Mouse (Mus musculus): ENCODE results near the gene Asb5. TPM values are rescaled to one million over a fixed set of nuclear protein-coding genes. Genes with fewer than 3 reads are reported as not detected.

The Asb5 gene
- polyA plus RNA-seq, 1 experiment from 2014 or later, result 2.8 TPM

DNA sequence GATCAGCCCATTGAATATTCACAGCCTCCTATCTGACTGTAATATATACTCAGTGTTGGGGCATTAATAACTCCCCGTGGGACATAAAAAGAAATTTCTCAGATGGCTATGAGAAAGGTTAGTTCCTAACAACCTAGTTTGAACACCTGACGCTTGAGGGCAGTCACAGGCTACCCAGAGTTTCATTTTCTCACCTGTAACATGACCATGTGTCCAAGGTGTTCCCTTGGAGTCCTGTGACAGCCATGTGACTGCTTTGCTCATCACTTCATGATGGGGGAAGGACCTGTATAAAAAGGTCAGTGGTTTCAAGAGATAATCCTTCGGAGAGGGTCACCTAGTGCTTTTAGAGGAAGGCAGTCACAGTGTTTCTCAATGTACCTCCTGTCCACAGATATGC lies 52.1 kb downstream of the Asb5 start:
- no peaks in the 10 kb centered on the region for H3K4me1 ChIP-seq (replicated peaks; ENCODE audit: control insufficient read depth, insufficient read depth, low read length)
- H3K9me3 ChIP-seq (ENCODE audit: control insufficient read depth), result no peaks in the 10 kb centered on the region
- no peak overlapping the region for H3K27ac ChIP-seq (ENCODE audit: low read depth, low read length)
- no peaks in the 10 kb centered on the region for H3K27me3 ChIP-seq (replicated peaks; ENCODE audit: control insufficient read depth, insufficient read depth, low read length)
- no peak for TF ChIP-seq CTCF (IDR thresholded peaks at IDR 0.05; ENCODE audit: low read depth)
- H3K9ac ChIP-seq (ENCODE audit: low read depth, low read length), result no peak overlapping the region
- ATAC-seq, result no peak
- H3K36me3 ChIP-seq (ENCODE audit: control insufficient read depth, insufficient read depth), result no peaks in the 10 kb centered on the region
- 84% methylated on average over 3 of the region's 3 CpGs for WGBS
- no peak overlapping the region for H3K4me2 ChIP-seq (replicated peaks; ENCODE audit: low read depth)
- H3K4me3 ChIP-seq (ENCODE audit: low read depth, low read length), result no peak overlapping the region

DNA sequence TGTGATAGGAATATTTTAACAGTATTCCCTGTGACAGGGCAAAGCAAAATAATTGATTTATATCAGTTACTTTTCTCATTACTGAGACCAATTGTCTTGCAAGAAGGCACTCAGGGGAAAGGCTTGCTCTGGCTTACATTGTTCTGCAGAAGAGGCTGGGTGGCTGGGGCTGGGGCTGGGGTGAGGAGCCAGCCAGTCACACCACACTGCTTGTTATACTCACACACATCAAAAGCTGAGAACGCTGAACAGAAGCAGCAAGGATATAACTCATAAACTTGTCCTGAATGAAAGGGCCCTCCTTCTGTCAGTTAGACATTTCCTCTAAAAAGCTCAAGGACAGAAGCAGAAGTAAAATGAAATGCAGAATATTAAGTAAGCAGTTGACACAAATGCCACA lies 53.5 kb downstream of the Asb5 start:
- no peaks in the 10 kb centered on the region for H3K36me3 ChIP-seq (ENCODE audit: control insufficient read depth, insufficient read depth)
- no peak overlapping the region for H3K4me2 ChIP-seq (replicated peaks; ENCODE audit: low read depth)
- 47% methylated on average over 1 of the region's 1 CpGs for WGBS
- no peak overlapping the region for H3K9ac ChIP-seq (ENCODE audit: low read depth, low read length)
- no peaks in the 10 kb centered on the region for H3K9me3 ChIP-seq (ENCODE audit: control insufficient read depth)
- H3K4me1 ChIP-seq (replicated peaks; ENCODE audit: control insufficient read depth, insufficient read depth, low read length), result no peaks in the 10 kb centered on the region
- TF ChIP-seq CTCF (IDR thresholded peaks at IDR 0.05; ENCODE audit: low read depth), result no peak
- H3K4me3 ChIP-seq (ENCODE audit: low read depth, low read length), result no peak overlapping the region
- H3K27me3 ChIP-seq (replicated peaks; ENCODE audit: control insufficient read depth, insufficient read depth, low read length), result no peaks in the 10 kb centered on the region
- ATAC-seq, result no peak
- no peak overlapping the region for H3K27ac ChIP-seq (ENCODE audit: low read depth, low read length)

DNA sequence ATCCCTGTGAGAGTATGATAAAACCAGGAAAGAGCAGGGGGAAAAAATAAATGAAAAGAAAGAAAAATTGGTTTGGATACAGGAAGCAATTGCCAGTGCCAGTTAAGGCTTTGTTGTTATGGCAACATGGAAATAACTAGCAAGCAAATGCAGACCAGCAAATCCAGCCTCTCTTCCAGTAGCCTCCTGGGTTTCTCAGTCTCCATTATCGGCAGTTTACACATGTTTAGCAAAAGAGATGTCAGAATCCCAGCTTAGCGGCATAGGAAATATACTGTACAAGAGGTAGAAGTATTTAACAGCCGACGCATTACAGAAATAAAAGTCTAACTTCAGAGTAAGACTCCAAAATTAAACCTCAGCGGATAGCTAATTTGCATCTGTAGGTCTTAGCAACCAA lies 65.3 kb downstream of the Asb5 start:
- Histone ChIP-seq H3K9ac (ENCODE audit: low read depth, low read length) (no peak overlapping the region), H3K9me3 (ENCODE audit: control insufficient read depth) (no peaks in the 10 kb centered on the region), H3K27ac (ENCODE audit: low read depth, low read length) (no peak overlapping the region), H3K4me2 (replicated peaks; ENCODE audit: low read depth) (no peak overlapping the region), H3K4me1 (replicated peaks; ENCODE audit: control insufficient read depth, insufficient read depth, low read length) (no peaks in the 10 kb centered on the region), H3K36me3 (ENCODE audit: control insufficient read depth, insufficient read depth) (no peaks in the 10 kb centered on the region), H3K27me3 (replicated peaks; ENCODE audit: control insufficient read depth, insufficient read depth, low read length) (no peaks in the 10 kb centered on the region), H3K4me3 (ENCODE audit: low read depth, low read length) (no peak overlapping the region)
- no peak for TF ChIP-seq CTCF (IDR thresholded peaks at IDR 0.05; ENCODE audit: low read depth)
- ATAC-seq, result no peak
- 85% methylated on average over 5 of the region's 5 CpGs for WGBS

DNA sequence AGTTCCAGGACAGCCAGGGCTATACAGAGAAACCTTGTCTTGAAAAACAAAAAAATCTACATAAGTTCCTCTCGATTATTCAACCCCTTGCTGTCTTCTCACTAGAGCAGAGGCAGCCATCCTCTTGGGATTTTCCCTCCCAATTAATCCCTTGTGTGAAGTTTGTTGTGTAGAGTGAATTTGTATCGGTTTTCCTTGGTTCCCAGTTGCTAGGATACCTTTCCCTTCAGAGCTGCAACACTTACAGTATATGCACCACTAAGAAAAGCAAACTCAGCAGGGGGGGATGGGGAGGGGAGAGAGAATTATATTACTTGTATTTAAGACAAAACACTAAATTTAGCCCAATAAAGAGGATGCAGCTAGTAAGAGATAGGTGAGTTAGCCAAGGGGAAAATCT lies 66.7 kb downstream of the Asb5 start:
- no peak for ATAC-seq
- H3K9me3 ChIP-seq (ENCODE audit: control insufficient read depth), result no peaks in the 10 kb centered on the region
- H3K4me3 ChIP-seq (ENCODE audit: low read depth, low read length), result no peak overlapping the region
- no peak overlapping the region for H3K4me2 ChIP-seq (replicated peaks; ENCODE audit: low read depth)
- WGBS, result 63% methylated on average over 2 of the region's 2 CpGs
- no peaks in the 10 kb centered on the region for H3K27me3 ChIP-seq (replicated peaks; ENCODE audit: control insufficient read depth, insufficient read depth, low read length)
- H3K36me3 ChIP-seq (ENCODE audit: control insufficient read depth, insufficient read depth), result no peaks in the 10 kb centered on the region
- no peak overlapping the region for H3K9ac ChIP-seq (ENCODE audit: low read depth, low read length)
- H3K4me1 ChIP-seq (replicated peaks; ENCODE audit: control insufficient read depth, insufficient read depth, low read length), result peaks cover 2% of the 10 kb centered on the region; the same call in 1 of the 2 replicates
- no peak for TF ChIP-seq CTCF (IDR thresholded peaks at IDR 0.05; ENCODE audit: low read depth)
- H3K27ac ChIP-seq (ENCODE audit: low read depth, low read length), result no peak overlapping the region

DNA sequence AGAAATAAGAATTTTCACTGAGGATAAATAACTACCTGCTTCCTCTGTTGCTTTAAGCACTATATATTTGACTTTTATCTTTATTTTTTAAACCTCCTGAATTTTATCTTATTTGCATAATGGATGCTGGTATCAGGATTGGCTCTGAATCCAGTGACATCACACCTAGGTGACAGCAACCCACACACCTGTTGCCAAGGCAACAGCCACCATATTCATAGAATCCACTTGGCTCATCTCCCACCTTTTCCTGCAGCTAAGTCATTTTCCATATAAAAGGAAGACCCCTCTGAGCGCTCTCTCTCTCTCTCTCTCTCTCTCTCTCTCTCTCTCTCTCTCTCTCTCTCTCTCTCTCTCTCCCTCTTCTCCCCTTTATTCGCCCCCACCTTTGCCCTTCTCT lies 67.6 kb downstream of the Asb5 start:
- H3K27me3 ChIP-seq (replicated peaks; ENCODE audit: control insufficient read depth, insufficient read depth, low read length), result no peaks in the 10 kb centered on the region
- no peak overlapping the region for H3K9ac ChIP-seq (ENCODE audit: low read depth, low read length)
- no peak overlapping the region for H3K27ac ChIP-seq (ENCODE audit: low read depth, low read length)
- no peak overlapping the region for H3K4me2 ChIP-seq (replicated peaks; ENCODE audit: low read depth)
- ATAC-seq, result no peak
- no peaks in the 10 kb centered on the region for H3K9me3 ChIP-seq (ENCODE audit: control insufficient read depth)
- WGBS, result 83% methylated on average over 2 of the region's 2 CpGs
- H3K4me1 ChIP-seq (replicated peaks; ENCODE audit: control insufficient read depth, insufficient read depth, low read length), result peaks cover 2% of the 10 kb centered on the region; the same call in 1 of the 2 replicates
- H3K36me3 ChIP-seq (ENCODE audit: control insufficient read depth, insufficient read depth), result no peaks in the 10 kb centered on the region
- TF ChIP-seq CTCF (IDR thresholded peaks at IDR 0.05; ENCODE audit: low read depth), result no peak
- H3K4me3 ChIP-seq (ENCODE audit: low read depth, low read length), result no peak overlapping the region

DNA sequence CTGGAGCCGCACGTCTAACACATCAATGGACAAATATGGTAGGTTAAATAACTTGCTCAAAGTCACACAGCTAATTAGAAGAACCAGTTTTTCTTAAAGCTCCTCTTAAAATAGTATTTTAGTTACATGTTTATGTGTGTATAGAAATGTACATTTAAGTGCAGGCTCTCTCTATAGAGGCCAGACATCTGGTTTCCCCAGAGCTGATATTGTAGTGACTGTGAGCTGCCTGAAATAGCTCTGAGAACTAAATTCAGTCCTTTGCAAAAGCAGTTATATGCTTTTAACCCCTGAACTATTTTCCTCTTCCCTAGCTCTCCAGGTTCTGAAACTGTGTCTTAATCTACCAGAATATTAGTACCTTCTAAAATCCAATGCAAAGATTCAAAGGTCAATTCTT lies 68.0 kb downstream of the Asb5 start:
- Histone ChIP-seq H3K4me2 (replicated peaks; ENCODE audit: low read depth) (no peak overlapping the region), H3K27ac (ENCODE audit: low read depth, low read length) (no peak overlapping the region), H3K27me3 (replicated peaks; ENCODE audit: control insufficient read depth, insufficient read depth, low read length) (no peaks in the 10 kb centered on the region), H3K36me3 (ENCODE audit: control insufficient read depth, insufficient read depth) (no peaks in the 10 kb centered on the region), H3K4me1 (replicated peaks; ENCODE audit: control insufficient read depth, insufficient read depth, low read length) (peaks cover 2% of the 10 kb centered on the region; the same call in 1 of the 2 replicates), H3K4me3 (ENCODE audit: low read depth, low read length) (no peak overlapping the region), H3K9ac (ENCODE audit: low read depth, low read length) (no peak overlapping the region), H3K9me3 (ENCODE audit: control insufficient read depth) (no peaks in the 10 kb centered on the region)
- TF ChIP-seq CTCF (IDR thresholded peaks at IDR 0.05; ENCODE audit: low read depth), result no peak
- WGBS, result 86% methylated on average over 2 of the region's 2 CpGs
- no peak for ATAC-seq

DNA sequence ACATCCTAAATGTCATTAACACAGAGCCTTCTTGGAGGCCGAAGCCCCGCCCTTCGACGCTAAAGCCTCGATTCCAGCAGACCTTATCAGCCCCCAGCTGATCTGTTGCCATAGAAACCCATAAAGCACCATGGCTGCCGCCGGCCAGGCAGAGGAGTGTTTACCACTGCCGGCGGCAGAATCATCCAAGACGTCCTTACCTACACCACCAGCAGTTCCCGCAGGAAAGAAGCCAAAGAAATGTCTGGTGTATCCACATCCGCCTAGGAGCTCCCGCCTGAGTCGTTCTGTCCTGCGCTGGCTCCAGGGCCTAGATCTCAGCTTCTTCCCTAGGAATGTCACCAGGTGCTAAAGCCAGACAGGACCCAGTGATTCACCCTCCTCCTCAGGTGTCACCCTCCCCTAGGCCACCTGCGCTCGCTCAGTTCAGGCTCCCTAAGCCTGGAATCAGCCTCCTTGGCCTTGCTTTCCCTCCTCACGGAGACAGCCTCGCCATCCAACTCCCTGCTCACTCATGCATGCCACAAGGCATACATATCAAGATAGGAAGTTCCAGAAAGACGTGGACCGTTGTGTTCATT lies 71.4 kb downstream of the Asb5 start, which contains the start of gene Spata4:
Gene Spata4 (plus strand): TSS at position 111 of the 581 bp plus-strand sequence.
- Histone ChIP-seq H3K27me3 (replicated peaks; ENCODE audit: control insufficient read depth, insufficient read depth, low read length) (no peaks in the 10 kb centered on the region), H3K27ac (ENCODE audit: low read depth, low read length) (no peak within 1 kb of the TSS), H3K4me1 (replicated peaks; ENCODE audit: control insufficient read depth, insufficient read depth, low read length) (peaks cover 2% of the 10 kb centered on the region; the same call in 1 of the 2 replicates), H3K4me2 (replicated peaks; ENCODE audit: low read depth) (peak within 1 kb of the TSS; percentile 59), H3K36me3 (ENCODE audit: control insufficient read depth, insufficient read depth) (no peaks in the 10 kb centered on the region), H3K9ac (ENCODE audit: low read depth, low read length) (no peak within 1 kb of the TSS), H3K4me3 (ENCODE audit: low read depth, low read length) (no peak within 1 kb of the TSS; the same call in 1 of the 2 replicates), H3K9me3 (ENCODE audit: control insufficient read depth) (no peaks in the 10 kb centered on the region)
- no peak for TF ChIP-seq CTCF (IDR thresholded peaks at IDR 0.05; ENCODE audit: low read depth)
- no peak for ATAC-seq
- WGBS, result 9% methylated on average over 21 of the region's 21 CpGs

Measured in intestine, postnatal 0 days (tissue).